Mouse (Mus musculus): ENCODE data around the gene Hoxa4.

DNA sequence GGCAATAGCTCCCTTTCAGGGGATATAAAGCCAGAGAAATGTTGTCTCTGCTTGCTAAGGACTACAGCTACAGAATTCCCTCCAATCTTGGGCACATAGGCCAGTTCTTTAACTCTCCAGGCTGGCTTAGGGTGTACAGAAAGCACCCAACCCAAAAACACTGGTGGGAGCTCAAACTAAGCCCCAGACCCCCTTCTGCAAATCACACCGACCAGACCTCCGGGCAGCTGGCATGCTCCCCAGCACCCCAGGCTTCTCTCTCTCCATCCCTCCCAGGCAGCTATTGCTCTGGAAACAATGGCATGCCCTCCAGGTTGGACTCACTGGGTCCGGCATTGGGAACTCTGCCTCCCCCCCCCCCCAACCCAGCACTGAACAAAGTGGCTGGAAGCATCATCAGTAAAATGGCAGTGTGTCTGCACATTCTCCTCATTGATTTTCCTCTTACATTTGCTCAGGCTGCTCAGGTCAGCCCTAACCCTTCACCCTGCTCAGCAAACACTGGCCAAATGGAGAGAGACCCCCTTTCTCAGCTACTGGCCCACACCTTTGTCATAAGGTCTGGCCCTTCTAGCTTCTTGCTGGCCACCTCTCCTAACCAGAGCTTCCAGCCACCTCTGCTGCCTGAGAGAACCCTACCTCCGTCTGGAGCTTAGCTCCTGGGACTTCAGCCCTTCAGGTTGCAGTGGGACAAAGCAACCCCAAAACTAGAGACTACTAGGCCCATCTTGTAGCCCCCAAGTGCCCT lies 12.5 kb downstream of the Hoxa4 start:
- no peak for TF ChIP-seq CTCF (IDR thresholded peaks at IDR 0.05; ENCODE audit: extremely low read depth, insufficient read length, insufficient replicate concordance, low read depth, low read length)
- no peak for TF ChIP-seq POLR2A (IDR thresholded peaks at IDR 0.05; ENCODE audit: low read depth, low read length)

Measured in small intestine, adult 2 months (tissue).